Mouse (Mus musculus) WW6 (cell line): ENCODE data around the gene Lrrc3.
A peak's percentile ranks its signal among the peaks of the same experiment; 100 is the strongest.
"Not testable (repeated sequence)": the region's sequence is repeated elsewhere in the genome, so short reads cannot be mapped to it uniquely, and the experiment has no call there.

Experiments used
- DNase-seq: peaks from one replicate; pipeline ENCODE4 v3.0.0-alpha.2; 2013; ENCODE audit warnings: low read depth, low spot score

The Lrrc3 gene

DNA sequence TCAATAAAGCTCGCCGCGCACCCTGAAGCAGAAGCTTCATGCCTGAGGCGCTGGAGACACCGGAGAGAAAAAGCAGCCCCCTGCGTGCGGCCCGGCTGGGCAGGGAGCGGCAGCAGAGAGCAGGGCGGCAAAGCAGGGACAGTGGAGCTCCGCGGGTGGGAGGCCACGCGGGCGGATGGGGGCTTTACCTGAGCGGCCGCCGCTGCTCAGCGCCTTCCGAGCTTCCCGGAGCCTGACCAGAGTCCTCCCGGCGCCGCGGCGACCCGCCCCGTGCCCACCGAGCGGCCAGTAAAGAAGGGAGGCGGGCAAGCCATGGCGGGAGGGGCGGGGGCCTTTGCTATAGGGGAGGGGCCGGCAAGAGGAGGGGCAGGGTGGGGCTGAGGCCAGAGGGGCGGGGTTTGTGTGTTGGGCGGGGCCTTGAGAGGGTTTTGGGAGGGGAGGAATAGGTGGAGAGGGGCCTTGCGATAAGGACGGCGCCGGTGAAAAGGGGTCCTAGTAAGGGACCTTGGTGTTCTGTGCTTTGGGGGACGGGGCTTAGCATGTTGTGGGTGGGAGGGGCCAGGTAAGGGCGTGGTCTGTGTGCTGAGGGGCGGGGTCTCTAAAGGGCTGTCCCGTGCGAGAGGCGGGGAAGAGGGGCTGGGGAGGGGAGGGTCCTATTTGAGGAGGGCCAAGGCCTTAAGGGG lies at the start of gene Lrrc3:
Gene Lrrc3 (minus strand): TSS at position 326 of the 683 bp plus-strand sequence.
- DNase-seq, result peak; percentile 49

DNA sequence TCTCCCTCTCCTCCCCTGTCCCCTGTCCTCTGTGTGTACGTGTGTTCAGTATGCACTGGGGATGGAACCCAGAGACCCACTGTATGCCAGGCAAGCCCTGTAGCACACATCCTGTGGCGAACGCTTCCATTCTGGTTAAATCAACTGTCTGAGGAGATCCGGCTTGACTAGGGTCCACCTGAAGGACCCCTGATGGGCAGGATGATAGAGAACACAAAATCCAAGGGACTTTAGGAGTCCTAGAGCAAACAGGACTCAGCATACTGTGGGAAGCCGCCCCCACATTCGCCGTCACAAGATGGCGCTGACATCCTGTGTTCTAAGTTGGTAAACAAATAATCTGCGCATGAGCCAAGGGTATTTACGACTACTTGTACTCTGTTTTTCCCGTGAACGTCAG lies 48.1 kb upstream of the Lrrc3 start:
- DNase-seq, result not testable (repeated sequence)

GRCm38 (mm10) chr10:77939685-77940084 lies 37.3 kb upstream of the Lrrc3 start:
- no peak for DNase-seq

- DNase-seq, result no peak
These were observed 25.0 kb upstream of the Lrrc3 start for GRCm38 (mm10) chr10:77927375-77927774.

DNA sequence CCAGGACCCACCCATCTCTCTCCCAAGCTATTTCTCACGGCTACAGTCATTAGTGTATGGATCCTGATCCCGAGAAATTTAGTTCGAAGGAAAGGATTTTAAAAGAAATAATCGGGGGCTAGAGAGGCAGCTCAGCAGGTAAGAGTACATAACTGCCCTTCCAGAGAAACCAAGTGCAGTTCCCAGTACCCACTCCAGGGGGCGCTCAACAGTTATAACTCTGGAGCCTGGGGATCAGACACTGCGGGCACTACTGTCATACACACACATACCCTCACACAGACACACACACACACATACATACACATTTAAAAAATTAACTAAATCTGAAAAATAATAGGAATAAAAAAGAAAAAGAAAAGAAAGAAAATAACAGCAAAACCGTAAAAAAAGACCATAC lies 23.8 kb upstream of the Lrrc3 start:
- DNase-seq, result no peak

DNA sequence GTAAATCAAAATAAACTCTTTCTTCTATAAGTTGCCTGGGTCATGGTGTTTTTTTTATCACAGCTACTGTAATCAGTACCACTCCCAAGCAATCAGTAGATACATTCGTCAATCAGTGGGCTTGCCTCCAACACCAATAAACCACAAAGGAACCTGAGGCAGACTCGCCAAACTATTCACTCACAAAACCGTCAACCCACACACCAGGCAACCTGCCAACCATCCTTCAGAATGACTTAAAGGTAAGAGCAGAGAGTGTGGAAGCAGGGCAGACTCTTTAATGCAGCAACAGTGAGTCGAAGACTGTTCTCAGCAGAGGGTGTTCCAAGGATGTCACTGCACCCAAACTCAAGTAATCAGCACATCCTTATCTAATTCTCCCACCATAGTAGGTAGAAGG lies 20.3 kb upstream of the Lrrc3 start:
- DNase-seq, result no peak

GRCm38 (mm10) chr10:77921009-77921408 lies 18.7 kb upstream of the Lrrc3 start:
- DNase-seq, result no peak

GRCm38 (mm10) chr10:77916636-77917335 lies 14.4 kb upstream of the Lrrc3 start:
- DNase-seq, result no peak

DNA sequence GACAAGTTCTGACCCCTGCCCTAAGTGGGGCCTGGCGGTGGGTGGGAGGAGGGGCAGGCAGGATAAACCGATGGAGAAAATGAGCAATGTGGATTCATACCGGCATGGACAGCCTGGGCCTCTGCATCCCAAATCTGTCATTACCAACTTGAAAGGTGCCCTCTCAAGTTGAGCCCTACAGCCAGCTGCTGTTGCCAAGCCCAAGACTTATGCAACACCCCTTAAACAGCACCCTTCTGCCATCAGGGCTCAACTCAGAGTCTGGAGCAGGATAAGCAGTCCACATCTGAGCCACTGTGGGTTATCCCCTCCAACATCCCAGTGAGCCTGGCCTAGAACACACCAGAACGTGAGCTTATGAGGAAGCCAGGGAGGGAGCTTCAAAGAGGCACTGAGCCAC lies 11.0 kb upstream of the Lrrc3 start:
- DNase-seq, result no peak

DNA sequence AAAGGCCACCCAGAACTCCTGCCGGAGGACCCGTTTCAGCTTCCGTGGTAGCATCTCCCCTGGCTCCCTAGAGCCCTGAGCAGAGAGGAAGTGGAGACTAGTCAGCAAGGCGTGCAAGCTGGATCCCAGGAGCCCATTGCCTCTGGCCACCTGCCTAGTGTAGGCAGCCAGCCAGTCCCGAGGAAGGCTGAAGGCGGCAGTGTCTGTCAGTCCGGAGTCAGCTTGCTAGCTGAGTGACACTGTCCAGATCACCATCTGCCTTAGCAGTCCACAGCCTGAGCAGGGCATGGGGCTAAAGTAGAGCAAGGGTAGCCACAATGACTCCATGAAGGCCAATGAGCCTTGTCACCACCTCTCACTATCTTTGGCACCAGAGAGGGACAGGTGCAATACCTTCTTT lies 10.3 kb upstream of the Lrrc3 start:
- no peak for DNase-seq

GRCm38 (mm10) chr10:77902894-77903715 lies 769 bp upstream of the Lrrc3 start:
- peak; percentile 69 for DNase-seq

GRCm38 (mm10) chr10:77901871-77902210 lies 495 bp downstream of the Lrrc3 start:
- no peak for DNase-seq

DNA sequence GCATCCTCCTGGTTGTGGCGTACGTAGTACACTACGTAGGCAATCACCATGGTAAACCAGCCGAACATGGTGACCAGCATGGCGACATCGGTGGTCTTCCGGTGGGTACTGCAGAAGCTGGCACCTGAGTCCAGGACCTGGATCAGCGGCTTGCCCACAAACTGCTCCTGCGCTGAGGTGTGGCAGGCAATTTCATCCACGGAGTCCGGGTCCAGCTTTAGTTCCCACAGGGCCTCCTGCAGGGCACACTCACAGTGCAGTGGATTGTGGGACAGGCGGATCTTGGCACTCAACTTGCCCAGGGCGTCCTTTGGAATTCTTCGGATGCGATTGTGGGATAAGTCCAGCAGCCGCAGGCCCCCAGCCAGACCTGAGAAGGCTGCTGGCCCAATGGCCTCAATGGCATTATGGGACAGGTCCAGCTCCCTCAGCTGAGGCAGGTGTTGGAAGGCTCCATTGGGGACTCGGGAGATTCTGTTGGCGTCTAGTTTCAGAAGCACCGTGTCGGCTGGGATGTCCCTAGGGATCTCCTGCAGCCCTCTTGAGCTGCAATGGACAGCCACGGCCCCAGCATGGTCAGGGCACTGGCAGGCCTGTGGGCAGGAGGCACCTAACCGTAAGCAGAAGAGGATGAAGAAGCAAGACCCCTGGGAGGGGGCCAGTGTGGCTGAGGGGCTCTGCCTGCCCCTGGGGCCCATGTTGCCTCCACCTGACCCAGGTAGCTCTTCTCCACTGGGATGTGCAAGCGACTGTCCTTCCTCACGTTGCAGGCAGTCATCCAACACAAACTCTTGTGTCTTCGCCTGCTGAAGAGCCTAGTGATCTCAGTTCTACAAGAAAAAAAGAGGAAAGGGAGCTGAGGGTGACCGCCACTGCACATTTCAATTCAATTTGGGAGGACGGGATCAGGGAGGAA lies 1.2 kb downstream of the Lrrc3 start:
- DNase-seq, result no peak

DNA sequence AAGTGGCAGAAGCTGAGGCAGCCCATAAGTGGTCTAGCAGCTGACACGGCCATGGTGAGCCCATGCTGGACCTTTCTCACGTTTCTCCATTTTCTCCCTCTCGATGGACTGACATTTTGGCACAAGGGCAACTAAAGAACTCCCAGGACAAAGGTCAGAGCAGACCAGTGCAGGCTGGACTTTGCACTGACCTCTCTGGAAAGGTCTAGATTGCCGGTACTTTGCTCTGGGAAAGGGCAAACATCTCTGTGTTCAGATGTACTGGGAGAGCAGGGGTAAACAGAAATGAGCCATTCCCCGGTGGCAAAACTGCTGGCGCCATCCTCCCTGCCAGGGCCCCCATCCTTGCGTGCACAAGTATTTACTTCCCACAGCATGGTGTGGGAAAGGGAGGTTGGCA lies 2.2 kb downstream of the Lrrc3 start:
- DNase-seq, result no peak

DNA sequence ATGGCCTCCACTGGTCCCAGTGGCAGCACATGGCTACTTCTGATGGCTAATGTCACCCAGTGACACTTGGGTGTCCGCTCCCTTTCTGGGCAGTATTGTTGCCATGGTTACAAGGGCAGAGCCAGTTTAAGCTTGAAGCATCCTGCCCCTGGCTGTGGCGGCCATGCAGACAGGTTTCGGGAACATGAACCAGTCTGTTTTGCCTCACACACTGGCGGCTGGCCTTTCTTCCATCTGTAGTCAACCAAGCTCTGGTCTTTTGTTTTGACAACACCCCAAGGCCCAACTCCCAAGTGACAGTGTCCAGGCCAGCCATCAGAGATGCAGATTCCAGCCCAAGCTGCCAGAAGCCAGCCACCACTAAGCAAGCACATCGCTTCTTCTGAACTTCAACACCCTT lies 6.8 kb downstream of the Lrrc3 start:
- DNase-seq, result no peak

DNA sequence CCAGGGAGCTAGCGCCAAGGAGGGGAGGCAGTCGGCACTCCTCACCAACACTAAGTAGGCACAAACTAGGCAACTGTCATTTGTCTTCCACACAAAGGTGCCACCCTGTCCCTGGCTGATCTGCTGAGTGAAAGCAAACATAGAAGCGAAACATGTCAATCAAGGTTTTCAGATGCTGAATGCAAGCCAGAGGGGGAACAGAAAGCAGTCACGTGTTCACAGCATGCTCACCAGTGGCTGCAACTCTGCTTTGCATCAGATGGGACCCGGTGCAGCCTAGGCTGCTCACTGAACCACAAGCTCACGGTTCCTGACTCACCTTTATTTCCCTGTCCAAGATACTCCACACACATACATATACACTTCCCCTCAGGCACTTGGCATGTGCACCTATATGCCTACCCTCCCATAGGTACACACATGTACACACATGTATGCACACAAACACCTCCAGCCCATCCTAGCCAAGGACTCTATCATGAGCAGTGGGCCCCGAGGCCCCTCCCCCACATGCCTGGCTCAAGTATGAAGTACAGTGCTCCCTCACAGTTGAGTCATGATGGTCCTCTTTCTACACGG lies 11.3 kb downstream of the Lrrc3 start:
- DNase-seq, result no peak

DNA sequence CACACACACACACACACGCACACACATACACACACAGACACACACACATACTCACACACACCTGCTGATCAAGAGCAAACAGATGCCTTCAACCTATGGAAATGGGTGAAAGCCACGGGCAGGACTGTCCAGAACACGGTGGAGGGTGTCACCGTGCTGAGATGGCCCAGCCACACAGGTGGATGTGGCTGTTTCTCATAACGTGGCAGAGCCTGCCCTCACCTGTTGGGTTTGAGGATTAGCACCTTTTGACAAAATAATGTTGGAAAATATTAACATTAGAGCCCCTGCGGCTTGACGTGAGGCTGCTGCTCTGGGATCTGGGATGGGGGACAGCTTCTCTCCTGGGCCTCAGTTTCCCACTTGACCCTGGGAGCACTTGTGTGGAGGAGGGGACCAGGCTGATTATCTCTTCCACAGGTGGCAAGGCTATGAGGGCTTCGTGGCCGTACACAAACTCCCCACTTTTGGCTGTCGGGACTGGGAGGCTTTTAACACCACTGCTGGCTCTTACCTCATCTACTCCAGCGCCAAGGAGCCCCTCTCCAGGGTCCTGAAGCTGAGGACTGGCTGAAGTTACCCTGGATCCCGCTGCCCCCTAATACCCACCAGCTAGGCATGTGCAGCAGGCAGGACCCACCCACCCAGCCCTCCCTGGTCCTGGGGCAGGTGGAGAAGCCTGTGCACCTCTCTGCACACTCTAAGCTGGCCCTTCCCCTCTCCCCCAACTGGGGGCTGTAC lies 16.2 kb downstream of the Lrrc3 start:
- no peak for DNase-seq

DNA sequence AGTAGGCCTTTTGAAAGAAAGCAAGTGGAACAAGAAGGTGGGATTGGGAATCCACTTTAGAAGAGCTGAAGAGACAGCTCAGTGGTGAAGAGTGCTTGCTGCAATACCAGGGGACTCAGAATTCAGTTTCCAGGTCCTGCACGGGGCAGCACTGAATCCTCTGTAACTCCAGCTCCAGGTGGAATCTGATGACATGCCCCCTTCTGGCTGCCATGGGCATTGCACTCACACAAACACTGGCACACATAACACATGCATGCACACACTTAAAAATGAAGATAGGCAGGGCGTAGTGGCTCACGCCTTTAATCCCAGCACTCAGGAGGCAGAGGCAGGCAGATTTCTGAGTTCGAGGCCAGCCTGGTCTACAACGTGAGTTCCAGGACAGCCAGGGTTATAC lies 19.8 kb downstream of the Lrrc3 start:
- DNase-seq, result no peak

DNA sequence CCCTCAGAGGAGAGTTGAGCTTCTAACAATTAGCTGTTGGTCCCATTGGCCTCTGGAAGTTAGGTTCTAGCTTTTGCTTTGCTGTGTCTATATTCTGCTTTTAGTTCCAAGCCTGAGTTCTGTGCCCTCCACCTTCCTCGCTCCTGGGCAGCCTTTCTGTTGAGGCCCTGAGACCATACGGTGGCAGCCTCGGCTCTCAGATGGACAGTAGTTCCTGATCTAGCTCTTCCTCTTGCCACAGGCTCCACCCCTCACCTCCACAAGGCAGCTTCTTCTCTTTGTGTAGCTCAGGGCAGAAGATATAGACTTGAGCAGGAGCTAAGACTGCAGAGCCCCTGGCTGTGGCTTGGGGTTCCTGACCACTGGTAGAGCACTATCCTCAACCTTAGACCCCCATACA lies 22.0 kb downstream of the Lrrc3 start:
- DNase-seq, result no peak

GRCm38 (mm10) chr10:77878985-77879384 lies 23.4 kb downstream of the Lrrc3 start:
- no peak for DNase-seq

GRCm38 (mm10) chr10:77869651-77870050 lies 32.7 kb downstream of the Lrrc3 start:
- no peak for DNase-seq
